Mouse (Mus musculus) B cell, adult 2 months (primary cell): ENCODE measurements around the gene Rab3d.
A peak's percentile ranks its signal among the peaks of the same experiment; 100 is the strongest.

Source experiments
- DNase-seq, 2 experiments: peaks; one replicate each; pipeline ENCODE4 v3.0.0; 2022

Gene Rab3d

GRCm38 (mm10) chr9:21918035-21918592 lies at the start of gene Rab3d:
Rab3d (minus strand) TSS chr9:21918192.
- peak; percentile 94 for DNase-seq

- no peak for DNase-seq
Measured at GRCm38 (mm10) chr9:21963417-21963816, 45.4 kb upstream of the Rab3d start, which contains the start of gene Epor. Epor (minus strand) TSS chr9:21963506.

DNA sequence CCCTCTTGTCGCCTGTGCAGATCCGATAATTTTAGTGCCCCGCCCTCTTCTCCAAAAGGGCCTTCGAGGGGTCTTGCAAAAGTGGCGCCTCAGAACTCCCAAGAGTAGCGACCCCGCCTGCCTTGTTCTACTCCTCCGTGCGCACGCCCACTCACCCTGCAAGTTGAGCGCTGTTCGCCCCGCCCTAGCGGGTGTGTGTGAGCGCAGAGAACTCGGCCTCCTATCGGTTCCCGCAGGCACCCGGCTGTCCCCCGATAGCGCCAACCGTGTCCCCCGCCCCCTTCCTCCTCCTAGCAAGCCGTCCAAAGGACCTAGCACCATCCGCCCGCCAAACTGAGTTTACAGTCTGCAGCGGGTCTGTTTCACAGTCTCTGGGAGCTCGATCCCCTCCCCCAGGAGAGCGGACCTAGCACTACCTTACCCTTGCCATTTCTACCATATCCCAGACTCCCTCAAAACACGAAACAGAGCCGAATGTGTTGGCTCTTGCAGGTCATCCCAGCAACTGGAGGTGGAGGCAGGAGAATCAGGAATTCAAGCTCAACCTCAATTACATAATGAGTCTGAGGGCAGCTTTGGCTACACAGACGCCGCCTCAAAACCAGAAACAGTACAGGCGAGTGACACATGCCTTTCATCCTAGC lies 44.5 kb upstream of the Rab3d start:
- DNase-seq: peak; percentile 50 to 57

DNA sequence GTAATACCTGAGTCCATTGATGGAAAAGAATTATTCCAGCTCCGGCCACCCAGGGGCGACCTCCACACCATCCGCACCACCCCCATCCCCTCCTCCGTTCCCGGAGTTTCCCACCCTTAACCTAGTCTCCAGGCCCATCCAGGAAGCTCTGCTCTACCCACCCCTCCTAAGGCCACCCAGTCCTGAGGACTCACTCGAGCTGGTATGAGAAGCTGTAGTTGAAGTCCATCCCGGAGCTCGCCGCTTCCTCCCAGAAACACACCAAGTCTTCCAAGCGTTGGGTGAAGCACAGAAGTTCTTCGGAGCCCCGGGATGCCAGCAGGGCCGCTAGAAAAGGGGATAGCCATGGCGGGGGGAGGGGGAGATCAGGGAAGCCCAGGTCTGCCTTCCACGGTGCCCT lies 44.0 kb upstream of the Rab3d start:
- DNase-seq: no peak

DNA sequence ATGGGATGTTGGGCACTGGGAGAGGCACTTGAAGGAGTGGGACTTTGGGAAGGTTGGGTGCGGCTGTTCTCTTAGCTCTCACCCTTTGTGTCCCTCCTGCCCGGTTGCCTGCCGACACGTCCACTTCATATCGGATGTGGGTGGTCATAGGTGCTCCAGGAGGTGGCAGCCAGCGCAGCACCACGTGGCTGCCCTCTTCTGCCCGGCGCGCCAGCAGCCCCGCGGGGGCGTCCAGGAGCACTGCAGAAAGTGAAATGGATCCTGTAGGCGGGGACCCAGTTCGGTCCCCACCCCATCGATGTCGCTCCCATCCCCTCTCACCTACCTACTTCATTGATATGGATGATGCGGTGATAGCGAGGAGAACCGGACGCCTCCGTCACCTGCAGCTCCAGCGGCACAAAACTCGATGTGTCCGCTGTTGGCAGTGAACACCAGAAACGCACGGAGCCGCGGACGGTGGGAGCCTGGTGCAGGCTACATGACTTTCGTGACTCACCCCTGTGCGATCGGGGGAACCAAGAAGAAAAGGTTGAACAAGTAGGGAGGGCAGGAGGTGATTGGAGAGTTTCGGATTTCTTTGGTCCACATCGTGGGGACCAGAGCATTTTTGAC lies 43.5 kb upstream of the Rab3d start:
- DNase-seq: peak in 1 of 2 experiments; percentile 20

DNA sequence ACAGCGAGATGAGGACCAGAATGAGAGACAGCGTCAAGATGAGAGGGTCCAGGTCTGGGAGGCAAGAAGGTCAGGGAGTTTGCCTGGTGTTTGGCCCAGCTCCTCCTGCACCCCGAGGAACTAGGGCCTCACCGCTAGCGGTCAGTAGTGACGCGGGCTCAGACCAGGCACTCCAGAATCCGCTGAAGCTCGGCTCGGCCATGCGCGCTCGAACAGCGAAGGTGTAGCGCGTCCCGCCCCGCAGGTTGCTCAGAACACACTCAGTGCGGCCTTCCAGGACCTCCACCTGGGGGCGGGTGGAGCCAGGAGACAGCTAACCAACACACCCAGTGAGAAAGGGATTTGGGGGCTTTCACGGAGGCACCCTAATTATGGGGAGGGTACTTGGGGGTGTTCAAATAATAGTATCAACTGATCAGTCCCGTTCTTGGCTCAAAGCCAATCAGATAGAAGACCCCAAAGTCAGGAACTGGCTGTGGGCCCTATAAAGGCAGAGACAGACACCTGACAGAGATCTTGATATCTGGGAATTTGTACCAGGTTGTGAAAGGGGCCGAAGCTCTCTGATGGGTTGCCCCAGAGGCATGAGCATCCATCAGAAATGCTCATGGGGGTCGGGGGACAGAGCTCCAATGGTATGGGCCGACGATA lies 42.7 kb upstream of the Rab3d start:
- no peak for DNase-seq

DNA sequence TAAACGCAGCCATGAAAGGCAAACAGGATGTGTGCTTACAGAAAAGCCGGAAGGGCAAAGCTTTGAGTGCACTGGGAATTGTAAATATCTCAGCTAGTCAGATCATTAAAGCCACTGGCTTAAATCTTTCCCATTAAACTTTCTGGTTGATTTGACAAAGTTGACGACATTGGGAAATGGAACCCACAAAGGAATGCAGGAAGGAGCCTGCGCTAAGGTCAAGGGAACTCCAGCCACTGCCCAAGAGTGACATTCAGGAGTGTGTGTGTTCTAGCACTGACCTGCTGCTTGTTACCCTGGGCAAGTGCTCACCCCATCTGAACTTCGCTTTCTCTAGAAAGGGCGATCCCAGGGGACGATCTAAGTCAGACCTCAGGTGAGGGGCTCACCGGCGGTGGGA lies 42.1 kb upstream of the Rab3d start:
- no peak for DNase-seq

- DNase-seq: no peak
Measured at GRCm38 (mm10) chr9:21959244-21959643, 41.3 kb upstream of the Rab3d start.

- no peak for DNase-seq
Measured at GRCm38 (mm10) chr9:21958372-21958771, 40.4 kb upstream of the Rab3d start.

GRCm38 (mm10) chr9:21955570-21956281 lies 37.7 kb upstream of the Rab3d start, which contains the start of gene Swsap1:
Swsap1 (plus strand) TSS chr9:21955755.
- peak; percentile 95 to 96 for DNase-seq

DNA sequence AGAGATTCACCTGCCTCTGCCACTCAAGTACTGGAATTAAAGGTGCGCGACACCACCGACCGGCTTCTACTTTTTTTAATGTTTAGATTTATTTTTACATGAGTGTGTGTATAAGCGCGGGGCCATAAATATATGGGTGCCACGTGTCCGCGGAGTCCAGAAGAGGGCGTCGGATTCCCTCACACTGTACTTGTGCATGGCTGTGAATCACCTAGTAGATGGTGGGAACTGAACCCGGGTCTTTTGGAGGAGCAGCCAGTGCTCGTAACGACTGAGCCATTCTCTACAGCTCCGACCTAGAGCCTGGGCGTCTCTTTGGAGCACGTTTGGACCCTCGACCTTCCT lies 37.2 kb upstream of the Rab3d start:
- DNase-seq: no peak

DNA sequence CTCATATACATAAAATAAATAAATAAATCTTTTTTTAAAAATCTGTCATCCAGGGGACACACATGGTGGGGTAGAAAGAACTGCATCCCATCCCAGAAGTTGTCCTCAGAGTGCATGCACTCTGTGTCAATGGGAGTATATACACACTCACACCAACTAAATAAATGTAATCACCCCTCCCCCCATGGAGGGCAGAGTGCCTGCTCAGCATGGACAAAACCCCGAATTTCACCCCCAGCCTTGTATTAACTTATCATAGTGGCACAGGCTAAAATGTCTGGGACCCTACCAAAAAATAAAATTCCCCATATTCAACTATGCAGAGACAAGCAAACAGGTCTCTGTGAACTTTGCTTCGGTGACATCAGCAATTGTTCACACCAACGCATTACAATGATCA lies 36.6 kb upstream of the Rab3d start:
- DNase-seq: no peak

GRCm38 (mm10) chr9:21953600-21953999 lies 35.6 kb upstream of the Rab3d start:
- DNase-seq: no peak

GRCm38 (mm10) chr9:21951977-21952376 lies 34.0 kb upstream of the Rab3d start:
- DNase-seq: peak; percentile 49 to 52

- DNase-seq: peak; percentile 84 to 85
Measured at GRCm38 (mm10) chr9:21950322-21950721, 32.3 kb upstream of the Rab3d start.

DNA sequence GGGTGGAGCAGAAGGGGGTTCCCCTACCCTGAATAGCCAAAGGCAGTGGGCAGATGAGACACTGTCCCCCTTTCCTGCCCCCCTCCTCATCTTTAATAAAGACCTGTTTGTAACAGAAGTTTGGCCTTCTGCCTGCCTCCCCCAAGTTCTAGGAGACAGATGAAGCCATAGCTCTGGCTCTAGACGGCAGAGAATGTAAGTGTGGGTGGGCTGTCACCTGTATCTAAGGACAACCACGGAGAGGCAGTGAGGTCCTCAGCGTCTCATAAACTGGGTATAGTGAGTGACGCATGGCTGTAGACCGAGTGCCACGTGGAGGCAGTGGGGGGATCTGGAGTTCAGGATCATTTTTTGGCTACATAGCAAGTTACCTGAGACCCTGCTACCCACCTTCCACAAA lies 30.8 kb upstream of the Rab3d start:
- DNase-seq: no peak

GRCm38 (mm10) chr9:21948146-21948545 lies 30.2 kb upstream of the Rab3d start:
- DNase-seq: no peak

DNA sequence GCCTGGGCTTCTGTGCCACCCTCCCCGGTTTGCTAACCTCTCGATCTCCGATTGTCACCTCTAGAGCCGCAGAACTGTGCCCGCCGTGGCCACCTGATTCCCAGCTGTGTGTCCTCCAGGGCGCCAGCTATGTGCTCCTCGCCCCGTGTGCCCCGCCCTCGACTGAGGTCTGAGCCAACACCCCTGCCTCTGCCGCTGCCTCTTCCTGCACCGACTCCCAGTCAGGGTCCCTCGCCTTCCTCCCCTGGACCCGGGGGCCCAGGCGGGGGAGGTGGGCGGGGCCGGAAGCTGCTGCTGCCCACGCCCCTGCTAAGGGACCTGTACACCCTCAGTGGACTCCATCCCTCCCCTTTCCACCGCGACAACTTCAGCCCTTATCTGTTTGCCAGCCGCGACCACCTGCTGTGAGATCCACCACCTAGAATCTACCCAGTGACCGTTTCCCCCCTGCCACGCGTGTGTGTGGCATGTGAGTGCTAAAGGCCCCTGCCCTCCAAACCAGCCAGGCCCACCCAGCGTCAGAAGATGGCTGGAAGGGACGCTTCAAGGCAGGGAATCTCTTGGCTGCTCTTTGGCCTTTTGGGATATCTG lies 29.6 kb upstream of the Rab3d start:
- no peak for DNase-seq

DNA sequence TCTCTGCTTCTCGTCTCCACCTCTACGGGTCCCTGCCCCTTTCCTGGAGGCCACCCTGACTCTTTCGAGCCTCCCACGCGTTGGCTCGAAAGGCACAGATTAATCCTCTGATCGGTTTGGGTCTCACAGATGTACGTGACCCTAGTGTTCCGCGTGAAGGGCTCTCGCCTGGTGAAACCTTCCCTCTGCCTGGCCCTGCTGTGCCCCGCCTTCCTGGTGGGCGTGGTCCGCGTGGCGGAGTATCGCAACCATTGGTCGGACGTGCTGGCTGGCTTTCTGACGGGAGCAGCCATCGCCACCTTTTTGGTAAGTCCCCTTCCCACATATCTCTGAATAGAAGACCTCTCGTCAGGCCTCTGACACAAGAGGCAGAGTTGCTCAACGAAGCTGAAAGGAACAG lies 26.3 kb upstream of the Rab3d start:
- no peak for DNase-seq

DNA sequence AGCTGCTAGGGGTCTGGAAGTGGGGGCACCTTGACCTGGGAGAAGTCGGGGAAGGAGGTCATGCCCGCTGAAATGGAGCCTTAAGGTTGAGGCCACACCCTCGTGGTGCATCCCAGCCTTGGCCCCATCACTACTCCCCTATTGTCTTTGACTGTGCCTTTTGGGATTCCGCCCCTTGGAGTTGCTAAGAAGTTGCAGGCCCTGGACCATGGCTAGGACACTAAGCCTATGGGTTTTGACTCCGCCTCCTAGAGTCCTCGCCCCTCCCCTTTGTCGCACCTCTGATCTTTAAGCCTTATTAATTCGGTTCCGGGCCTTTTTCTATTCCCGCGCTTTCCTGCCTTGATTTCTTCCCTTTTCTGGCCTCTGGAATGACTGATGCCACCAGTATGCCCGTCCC lies 25.6 kb upstream of the Rab3d start:
- DNase-seq: no peak

GRCm38 (mm10) chr9:21943046-21943445 lies 25.1 kb upstream of the Rab3d start:
- DNase-seq: no peak

GRCm38 (mm10) chr9:21938234-21938855 lies 20.4 kb upstream of the Rab3d start:
- DNase-seq: no peak
